Mouse (Mus musculus) E14TG2a.4 (cell line): ENCODE data around the gene Slc22a20.

Experiments used
- CTCF ChIP-seq: conservative IDR thresholded peaks from 2 replicates; pipeline ENCODE4 v1.5.1; 2014; ENCODE audit warnings: low read length
- POU5F1 ChIP-seq: IDR thresholded peaks from 2 replicates; pipeline ENCODE4 v1.6.1; 2014; ENCODE audit warnings: low read length, borderline replicate concordance

DNA sequence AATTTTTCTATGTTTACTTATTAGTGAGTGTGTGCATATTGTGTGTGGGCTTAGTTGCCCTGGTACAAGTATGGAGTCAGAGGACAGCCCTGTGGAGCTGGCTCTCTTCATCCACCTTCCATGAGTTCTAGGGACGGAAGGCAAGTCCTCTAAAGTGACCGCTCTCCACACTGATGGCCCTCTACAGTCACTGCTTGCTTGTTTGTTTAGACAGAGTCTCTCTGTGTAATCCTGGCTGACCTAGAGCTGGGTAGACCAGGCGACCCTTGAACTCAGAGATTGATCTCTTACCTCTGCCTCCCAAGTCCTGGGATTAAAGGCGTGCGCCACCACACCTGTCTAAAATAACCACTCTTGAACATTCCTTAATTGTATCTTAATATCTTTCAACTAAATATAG is 28.6 kb downstream of the Slc22a20 start:
- no peak for TF ChIP-seq CTCF
- TF ChIP-seq POU5F1 = no peak
